Mouse (Mus musculus) yolk sac, embryonic 10.5 days (tissue): ENCODE measurements around the gene Aqp11.

Experiments
- DNase-seq: peaks from one replicate; pipeline ENCODE4 v3.0.0-alpha.2; 2017; ENCODE audit warnings: low spot score

Aqp11 gene

DNA sequence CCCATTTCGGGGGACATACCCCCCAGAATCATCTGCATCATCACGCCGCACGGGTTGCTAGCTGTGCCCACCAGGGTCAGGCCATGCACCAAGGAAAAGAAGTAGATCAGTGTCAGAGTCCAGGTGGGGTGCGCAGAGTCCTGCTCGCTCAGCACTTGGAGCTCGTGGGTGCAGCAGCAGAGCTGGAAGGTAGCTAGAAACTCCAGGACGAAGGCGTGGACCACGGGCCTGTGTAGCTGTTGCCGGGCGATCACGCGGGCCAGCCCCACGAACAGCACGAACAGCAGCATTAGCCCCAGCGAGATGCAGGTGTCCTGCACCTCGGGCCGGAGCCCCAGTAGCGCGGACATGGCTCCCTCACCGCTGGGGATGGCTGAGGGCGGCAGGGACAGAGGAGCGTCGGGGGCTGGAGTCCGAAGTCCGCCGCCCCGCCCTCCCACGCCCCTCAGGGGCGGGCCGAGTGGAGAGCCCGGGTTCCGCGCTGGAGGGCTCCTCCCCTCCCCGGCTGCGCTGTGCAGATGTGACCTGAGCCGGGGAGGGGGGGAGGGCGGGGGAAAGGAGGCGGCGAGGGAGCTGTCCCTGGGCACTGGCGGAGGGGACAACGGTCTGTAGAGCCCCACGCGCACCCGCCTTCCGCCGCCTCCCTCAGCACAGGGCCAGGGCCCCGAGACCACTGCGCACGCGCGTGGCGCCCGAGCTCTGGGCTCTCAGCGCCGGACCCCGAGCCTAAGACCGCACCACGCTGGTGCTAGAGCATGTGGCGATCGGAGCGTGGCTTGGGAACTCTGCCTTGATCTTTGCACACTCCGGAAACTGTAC, at the start of gene Aqp11:
Gene Aqp11 (minus strand): TSS at position 652 of the 819 bp plus-strand sequence.
- peak; percentile 94 for DNase-seq

DNA sequence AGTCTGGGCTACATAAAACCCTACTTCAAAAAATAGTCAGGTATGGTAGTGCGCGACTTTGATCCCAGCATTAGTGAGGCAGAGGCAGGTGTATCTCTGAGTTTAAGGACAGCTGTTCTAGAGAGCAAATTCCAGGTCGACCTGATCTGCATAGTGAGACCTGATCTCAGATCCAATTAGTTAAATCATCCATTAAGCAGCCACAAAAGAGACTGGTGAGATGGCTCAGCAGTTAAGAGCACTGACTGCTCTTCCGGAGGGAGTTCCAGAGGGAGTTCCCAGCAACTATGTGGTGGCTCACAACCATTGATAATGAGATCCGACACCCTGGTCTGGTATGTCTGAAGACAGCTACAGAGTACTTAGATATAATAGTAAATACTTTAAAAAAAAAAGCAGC, 45.4 kb upstream of the Aqp11 start:
- no peak for DNase-seq

DNA sequence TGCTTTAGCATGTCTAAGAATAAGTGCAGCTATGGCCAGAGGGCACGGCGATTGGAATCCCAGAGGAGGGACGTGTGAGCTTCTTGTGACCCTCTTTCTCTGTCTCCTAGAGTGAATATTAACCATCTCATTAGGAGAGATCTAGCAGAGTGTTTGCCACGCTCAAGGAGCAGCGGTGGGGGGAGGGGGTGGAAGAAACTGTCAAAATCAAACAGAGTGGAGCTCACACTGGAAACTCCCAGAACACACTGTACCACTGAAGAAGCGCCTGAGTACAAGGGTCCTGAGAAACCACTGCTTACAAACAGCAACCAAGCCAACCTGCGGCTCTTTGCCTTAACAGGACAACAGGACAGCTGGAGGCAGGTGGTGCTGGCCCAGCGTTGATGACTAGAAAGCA, 43.4 kb upstream of the Aqp11 start:
- no peak for DNase-seq

DNA sequence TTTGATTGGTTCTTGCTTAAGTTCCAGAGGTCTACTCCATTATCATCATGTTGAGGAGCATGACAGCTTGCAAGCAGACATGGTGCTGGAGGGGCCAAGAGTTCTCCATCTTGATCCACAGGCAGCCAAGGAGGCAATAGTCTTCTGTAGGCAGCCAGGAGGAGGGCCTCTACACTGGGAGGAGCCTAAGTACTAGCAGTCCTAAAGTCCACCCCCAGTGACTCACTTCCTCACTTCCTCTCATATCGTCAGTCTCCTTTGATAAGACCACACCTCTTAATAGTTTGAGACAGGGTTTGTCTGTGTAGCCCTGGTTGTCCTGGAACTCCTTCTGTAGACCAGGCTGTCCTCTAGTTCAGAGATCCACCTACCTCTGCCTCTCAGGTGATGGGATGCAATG, 42.7 kb upstream of the Aqp11 start:
- no peak for DNase-seq

DNA sequence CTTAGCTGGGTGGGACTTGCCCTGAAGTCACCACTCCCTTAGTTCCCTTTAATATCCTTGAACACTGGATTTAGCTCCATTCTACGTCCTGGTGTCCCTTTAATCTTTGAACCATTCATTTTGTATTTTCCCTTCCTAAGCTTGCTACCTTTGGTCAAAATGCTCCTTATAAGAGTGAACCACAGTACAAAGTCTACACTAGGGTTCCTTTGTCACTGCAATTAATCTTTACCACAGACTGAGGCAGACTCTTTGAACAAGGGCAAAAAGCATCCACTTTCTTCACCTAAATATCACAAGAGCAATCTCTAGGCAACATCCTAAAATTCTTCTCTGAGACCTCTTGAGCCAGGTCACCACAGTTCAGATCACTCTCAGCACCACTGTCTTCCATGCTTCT, 42.1 kb upstream of the Aqp11 start:
- DNase-seq = no peak

DNA sequence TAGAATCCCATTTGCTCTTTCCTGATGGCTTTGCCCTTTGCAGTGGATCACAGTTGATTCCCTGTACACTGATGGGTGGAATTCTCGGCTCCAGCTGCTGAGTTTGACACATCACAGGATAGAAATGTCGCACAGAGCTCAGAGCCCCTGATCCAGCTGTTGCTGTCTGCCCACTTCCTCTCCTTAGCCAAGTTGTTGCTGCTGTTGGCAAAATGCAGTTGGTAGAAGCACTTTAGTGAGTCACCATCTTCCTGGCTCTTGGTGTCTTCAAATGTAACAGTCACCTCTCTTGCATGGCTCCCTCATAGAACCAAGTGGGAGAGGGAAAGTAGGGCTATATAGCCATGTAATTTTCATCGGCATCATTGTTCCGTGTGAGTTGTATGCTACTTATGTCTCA, 39.1 kb upstream of the Aqp11 start:
- DNase-seq = no peak

DNA sequence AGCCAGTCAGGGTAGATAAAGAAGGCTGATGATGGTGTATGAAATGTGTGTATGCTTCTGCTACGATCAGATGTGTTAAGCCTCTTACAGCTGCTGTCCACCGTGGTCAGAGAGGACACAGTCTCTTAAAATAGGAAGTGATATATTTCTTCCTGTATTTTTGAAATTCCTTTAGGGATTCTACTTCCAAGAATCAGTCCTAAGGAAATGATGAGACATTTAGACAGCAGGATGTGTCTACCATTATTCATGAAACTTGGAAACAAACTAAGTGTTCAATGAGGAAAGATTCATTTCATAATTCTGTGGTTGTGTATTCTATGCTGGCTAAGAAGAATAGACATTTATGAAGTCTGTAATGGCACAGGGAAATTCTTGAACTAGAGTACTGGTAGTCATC, 37.8 kb upstream of the Aqp11 start:
- no peak for DNase-seq

DNA sequence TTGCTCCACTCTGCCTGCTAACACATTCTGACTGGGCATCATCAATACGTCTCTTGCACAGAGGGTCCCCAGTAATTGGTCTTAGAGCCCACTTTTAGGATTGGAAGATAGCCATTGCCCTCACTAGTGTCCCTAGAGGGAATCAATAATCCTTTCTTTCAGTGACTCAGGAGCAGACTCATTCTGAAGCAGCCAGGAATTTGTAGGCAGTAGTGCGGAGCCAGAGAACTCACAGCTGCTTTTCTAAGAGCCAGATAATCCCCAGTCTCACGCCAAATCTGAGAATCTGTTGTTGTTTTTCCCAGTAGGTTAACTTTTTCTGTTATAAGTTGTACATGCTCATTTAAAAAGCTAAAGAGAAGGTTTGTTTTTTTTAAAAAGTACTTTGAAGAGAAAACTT, 37.3 kb upstream of the Aqp11 start:
- no peak for DNase-seq

DNA sequence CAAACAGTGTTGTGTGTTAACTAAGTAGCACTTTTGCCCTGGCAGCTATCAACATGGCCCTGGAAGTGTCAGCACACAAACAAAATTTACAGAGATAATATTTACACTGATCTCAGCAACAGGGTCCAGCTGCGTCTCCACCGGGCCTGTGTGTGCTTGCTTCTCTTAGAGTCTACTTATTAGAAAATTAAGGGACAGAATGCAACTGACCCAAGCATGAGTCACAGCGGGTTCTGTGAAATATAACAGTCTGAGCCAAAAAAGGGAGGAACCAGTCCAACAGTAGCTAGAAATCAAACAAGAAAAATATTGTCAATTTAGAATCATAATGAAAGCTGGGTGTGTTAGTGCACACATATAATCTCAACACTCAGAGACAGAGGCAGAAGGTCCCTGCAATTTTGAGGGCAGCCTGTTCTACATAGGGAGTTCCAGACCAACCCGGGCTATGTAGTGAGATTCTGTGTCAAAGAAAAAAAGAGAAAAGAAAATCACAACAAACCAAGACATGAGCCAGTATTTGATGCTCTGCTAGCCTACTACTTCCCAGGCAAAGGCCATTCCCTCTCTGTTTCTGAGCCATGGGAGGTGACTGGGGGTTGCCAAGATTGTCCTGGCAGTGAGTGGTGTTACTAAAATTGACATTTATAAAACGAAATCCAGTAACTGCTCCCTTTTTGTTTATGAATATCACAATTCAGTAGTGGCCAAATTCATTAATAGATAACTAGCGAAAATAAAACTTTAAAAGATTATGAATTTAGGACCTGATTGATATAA, 32.9 kb upstream of the Aqp11 start:
- DNase-seq = no peak

DNA sequence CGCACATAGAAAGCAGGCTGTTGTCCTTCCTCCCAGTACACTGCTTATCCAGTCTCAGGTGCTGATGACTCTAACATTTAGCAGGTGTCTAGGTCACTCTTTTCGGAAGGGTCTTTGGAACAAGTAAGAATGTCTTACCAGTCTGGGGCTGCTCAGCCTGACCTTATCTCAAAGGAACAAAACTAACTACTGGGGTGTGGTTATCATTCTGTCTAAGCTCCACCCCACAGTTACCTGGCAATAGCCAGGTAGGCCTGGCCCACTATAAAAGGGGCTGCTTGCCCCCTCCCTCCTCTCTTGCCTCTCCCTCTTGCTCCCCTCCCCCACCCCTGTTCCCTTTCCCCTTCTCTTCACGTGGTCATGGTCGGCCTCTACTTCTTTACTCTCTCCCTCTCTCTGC, 30.9 kb upstream of the Aqp11 start:
- DNase-seq = no peak

DNA sequence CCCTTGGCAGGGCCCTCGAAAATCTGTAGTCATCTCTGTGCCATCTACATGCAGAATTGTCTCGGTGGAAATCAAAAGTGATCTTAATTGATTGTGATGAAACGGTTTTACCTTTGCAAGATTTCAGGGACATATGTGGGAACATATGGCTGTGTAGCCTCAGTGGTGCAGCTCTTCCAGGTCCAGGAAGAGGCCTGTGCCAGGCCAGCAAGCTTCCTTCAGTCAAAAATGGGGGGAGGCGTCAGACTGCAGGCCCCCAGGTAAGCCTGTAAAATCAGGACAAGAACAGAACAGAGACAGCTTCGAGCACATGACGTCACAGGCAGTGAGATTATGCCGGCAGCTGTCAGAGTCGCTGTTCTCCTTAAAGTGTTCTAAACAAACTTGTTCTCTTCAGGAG, 29.8 kb upstream of the Aqp11 start:
- DNase-seq = no peak

DNA sequence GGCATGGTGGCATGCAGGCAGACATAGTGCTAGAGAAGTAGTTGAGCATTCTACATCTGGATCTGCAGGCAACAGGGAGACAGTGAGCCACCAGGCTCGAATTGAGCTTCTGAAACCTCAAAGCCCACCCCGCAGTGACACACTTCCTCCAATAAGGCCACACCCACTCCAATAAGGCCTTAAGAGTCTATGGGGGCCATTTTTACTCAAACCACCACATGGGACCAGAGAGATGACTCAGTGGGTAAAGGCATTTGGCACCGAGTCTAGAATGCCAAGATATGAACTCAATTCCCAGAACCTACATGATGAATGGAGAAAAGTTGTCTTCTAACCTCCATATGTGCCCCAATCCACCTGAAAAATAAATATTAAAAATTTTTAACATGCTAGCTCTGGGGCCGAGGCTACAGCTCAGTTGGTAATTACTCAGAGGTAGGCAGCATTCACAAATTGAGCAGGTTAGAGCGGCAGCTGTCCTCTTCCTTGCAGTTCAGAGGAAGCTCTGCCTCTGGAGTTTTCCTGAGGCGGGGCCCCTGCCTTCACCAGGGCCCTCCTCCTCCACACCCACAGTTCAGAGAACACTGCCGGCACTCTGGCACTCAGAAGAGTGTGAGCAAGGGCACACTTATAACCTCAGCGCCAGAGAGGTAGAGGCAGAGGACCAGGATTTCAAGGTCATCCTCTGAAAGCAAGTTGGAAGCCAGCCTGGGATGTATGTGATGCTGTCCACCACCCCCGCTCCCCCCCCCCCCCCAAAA, 28.5 kb upstream of the Aqp11 start:
- DNase-seq = no peak

DNA sequence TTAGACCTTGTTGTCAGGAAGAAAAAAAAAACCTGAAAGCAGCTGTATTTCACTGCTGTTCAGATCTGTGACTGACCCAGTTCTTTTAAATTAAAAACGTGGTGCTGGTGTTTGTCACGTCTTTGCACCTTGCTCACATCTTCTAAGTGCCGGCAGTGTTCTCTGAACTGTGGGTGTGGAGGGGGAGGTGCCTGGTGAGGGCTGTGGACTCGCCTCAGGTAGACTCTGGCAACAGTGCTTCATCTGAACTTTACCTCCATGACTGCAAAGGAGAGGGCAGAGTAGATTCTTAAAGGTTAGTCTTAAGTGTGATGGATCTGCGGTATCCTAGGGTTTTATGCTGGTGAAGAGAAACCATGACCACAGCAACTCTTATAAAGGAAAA, 27.9 kb upstream of the Aqp11 start:
- DNase-seq = no peak

DNA sequence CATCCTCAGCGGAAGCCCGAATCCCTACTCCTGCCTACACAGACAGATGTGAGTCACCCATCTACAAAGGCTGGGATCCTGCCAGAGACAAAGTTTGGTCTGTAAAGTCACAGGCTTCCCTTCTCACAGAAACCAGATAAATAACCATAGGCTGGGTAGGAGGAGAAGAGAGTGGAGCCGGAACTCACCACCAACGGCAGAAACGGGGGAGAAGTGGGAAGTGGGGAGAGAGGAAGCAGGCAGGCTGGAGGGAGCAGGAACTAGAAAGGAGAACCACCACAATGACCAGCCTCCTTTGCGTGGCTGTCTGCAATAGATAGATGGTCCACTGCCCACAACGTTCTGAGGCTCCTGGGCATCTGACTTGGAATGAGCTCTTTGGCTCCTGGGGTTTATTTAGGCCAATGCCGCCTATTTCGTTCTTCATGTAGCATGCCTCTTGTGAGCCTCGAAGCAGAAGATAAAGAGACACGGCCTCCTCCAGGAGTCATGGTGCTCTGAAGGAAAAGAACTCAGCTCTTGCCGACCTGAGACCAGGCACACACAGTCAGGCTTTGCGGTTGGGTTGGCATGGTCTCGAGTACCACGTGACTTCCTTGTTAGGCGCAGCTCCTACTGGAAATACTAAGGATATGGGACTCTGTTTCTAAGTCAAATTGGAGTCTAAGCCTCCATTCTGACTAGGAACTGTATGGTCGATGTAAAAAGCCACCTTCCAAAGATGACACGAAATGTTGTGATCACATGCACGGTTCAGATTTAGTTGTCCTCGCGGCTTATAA, 27.3 kb upstream of the Aqp11 start:
- DNase-seq = no peak

DNA sequence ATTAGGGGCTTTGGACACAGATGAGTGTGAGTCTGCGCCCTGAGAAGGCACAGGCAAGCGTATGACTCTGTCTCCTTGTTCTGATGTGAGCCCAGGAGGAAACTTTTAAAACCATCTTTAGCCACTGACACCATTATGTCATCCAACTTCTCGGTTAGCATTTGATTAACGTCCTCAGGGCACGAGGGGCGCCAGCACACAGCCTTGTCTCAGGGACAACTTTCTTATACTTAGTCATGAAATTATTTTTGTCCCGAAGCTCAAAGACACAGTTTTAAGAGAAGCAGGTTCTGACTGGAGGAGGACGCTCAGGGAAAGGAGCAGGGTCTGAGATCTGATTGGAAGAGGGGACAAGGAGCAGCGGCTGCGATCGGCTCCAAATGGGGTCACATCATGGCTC, 26.5 kb upstream of the Aqp11 start:
- DNase-seq = no peak

DNA sequence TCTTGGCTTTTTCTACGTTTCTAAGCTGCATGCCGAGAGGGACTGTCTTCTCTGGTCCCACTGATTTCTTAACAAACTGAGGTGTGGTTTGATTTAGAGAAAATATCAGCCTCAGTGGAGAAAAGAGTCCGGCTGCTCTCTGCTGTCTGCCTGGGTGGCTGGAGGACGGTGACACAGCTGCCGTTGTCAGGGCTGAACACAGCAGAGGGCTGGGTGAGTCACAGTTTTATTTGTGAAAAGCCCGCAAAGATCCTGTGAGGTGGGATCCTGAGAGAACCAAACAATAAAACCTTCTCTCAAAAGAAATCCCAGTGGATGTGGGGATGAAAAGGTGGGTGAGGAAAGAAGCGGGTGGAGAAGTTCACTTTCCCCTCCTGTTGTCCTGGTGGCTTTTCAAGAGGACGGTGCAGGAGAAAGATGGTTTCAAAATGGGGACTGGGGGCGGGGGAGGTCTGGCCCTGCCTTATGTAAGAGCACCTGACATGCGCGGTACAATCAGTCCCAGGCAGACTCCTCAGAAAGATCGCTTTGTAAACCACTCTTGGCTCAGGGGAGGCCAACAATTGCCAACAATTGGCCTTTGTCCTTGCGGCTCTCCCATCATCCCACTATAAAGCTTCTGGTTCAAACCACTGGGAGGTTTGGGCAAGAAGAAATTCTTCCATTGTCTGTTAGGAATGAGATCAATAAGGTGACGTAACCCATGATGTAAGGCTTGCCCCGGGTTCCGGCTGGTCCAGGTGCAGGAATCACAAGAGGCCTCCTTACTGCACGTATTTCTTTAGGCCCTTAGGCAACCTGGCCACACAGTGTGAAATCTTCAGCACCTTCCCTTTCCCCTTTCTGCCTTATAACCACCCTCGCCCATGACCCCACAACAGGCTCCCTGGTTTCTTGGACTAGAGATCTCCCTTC, 19.1 kb upstream of the Aqp11 start:
- DNase-seq = no peak

DNA sequence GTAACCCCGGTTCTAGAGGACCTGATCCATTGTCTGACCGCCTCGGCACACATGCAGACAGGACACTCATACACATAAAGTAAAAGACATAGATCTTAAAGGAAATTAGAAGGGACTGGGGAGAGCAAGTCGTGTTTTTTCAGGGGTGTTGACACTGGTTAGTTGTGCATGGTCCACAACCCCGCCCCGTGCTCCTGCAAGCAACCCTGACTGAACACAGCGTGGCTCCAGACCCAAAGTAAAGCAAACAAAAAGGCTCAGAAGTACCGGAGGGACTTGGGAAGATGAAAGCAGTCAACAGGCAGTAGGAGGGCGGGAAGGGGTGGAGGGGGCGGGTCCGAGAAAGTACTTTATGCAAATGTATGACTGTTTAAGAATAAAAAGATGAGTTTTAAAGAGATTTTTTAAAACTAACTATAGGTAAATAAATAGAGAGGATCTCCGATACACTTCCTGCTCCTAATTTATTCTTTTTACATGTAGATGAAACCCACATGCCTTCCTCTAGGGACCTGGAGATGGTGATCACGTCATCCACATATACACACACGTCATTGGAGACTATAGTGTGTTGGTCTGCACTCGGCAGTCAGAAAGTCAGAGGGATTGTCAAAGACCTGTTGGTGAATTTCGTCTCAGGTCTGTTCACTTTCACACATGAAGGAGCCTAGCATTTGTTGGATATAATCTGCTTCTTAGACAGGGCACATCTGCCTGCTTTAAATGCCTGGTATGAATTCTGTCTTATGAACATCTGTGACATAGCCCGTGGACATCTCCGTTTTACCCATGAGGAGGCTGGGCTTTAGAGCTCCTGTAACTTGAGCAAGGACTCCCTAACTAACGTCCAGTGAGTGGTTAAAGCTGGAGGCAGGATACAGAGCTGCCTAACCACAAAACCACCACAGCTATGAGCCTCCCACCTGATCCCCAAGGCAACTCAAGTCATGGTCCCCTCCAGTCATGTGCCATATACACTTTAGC, 11.4 kb upstream of the Aqp11 start:
- no peak for DNase-seq

DNA sequence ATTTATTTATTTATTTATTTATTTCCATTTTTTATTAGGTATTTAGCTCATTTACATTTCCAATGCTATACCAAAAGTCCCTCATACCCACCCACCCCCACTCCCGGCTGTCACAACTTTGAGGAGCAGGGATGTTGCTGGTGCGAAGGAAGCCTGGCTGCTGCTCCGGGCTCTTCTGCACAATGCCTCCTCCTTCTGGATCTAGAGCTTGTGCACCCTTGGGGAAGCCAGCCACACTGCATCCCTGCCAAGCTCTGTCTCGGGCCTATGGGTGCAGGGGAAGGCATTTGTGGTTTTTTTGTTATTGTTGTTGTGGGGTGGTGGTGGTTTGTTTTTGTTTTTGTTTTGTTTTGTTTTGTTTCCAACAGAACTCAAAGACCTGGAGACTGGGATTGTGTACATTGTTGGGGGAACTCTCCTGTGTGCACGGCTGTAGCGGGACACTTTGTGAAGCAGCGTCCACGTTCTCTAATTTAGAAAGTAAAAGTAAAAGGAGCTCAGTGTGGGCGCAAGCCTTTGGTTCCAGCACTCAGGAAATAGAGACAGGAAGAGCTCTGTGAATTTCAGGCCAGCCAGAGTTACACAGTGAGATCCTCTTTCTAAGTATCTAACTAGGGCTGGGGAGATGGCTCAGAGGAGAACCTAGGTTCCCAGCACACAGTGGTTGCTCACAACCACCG, 10.6 kb upstream of the Aqp11 start:
- no peak for DNase-seq
